Mouse (Mus musculus): ENCODE results near the gene Mgme1.

DNA sequence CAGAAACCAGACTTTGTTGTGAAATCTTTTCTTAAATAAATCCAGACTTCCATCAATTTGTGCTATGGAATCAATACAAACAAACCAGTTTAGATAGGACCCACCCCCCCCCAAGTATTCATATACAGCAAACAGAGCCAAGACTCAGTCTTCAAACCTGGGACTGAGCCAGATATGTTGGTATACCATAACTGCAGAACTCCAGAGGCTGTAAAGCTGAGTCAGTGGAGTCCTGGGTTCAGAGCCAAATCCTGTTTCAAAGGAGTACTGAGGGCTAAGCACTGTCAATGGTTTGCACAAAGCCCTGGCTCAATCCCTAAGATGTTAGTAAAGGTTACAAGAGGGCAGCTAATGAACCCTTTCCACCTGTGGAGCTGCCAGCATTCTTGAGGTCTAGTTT, 20.4 kb upstream of the Mgme1 start:
- TF ChIP-seq POLR2A (IDR thresholded peaks at IDR 0.05; ENCODE audit: borderline replicate concordance, extremely low read depth, low read depth, low read length) (no peak), CTCF (IDR thresholded peaks at IDR 0.05; ENCODE audit: insufficient read depth, low read length) (no peak)

Data from lung, adult 2 months (tissue).